18 mouse cellular contexts compared by ENCODE assay signal in the genomic region with DNA sequence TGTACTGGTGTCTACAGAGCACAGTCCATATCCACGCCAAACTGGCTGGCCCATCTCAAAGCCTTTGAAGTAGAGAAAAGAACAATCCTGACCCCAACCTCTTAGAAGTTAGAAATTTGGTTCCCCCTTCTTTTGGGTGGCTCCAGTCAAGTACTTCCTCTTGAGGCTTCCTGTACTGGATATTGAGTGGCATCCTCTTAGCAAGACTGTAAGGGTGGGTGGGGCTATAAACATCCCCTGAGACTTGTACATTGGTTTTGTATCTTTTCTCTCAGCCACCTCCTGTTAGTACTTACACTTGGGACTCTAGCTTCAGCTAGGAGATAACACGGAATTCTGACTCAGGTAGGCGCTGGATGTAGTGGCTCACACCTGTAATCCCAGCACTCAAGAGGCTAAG. TPM values are rescaled to one million over a fixed set of nuclear protein-coding genes. Genes with fewer than 3 reads are reported as not detected.
A peak's percentile ranks its signal among the peaks of the same experiment; 100 is the strongest.
DNase-seq lines count a peak whose midpoint lies in the region; ATAC-seq and TF ChIP-seq lines count a peak whose summit lies in the region.
"Had no signal": no experiment of that assay in that cellular context is flagged by ENCODE, and none has a peak within 500 bp of the region (broad histone marks: within the 10 kb centered on the region; RNA-seq: fewer than 3 reads in every experiment).

No protein-coding gene starts in this region.

- WGBS in hindbrain, postnatal 0 days: 92% methylated on average over 3 of the region's 3 CpGs
- WGBS in hindbrain, embryonic 10.5 days: 90% methylated on average over 3 of the region's 3 CpGs
- 85% methylated on average over 3 of the region's 3 CpGs for WGBS in forebrain, embryonic 16.5 days

- H3K27me3 ChIP-seq in hindbrain, postnatal 0 days (ENCODE audit: insufficient read depth, low read length): no peaks in the 10 kb centered on the region
- no peaks in the 10 kb centered on the region; the same call in 1 of the 2 replicates for H3K27me3 ChIP-seq in hindbrain, embryonic 10.5 days (ENCODE audit: insufficient read depth, poor library complexity, severe bottlenecking)
- H3K27me3 ChIP-seq in forebrain, embryonic 16.5 days (replicated peaks; ENCODE audit: control insufficient read depth, insufficient read depth, low read length): no peaks in the 10 kb centered on the region
- H3K27me3 ChIP-seq: embryonic facial prominence, embryonic 13.5 days; neural tube, embryonic 12.5 days had no signal

- H3K9ac ChIP-seq in hindbrain, postnatal 0 days (replicated peaks; ENCODE audit: low read length): no peak overlapping the region
- H3K9ac ChIP-seq in forebrain, embryonic 16.5 days (replicated peaks; ENCODE audit: low read depth, low read length): no peak overlapping the region
- H3K9ac ChIP-seq: embryonic facial prominence, embryonic 13.5 days; heart, embryonic 13.5 days; hindbrain, embryonic 14.5 days; neural tube, embryonic 12.5 days had no signal

- H3K4me3 ChIP-seq in hindbrain, postnatal 0 days (ENCODE audit: low read length): no peak overlapping the region
- no peak overlapping the region for H3K4me3 ChIP-seq in hindbrain, embryonic 10.5 days
- H3K4me3 ChIP-seq in forebrain, embryonic 16.5 days (replicated peaks; ENCODE audit: low read length): no peak overlapping the region
- H3K4me3 ChIP-seq: embryonic facial prominence, embryonic 13.5 days; heart, embryonic 13.5 days; midbrain, embryonic 10.5 days; neural tube, embryonic 12.5 days had no signal

- no peak for TF ChIP-seq CTCF in hindbrain, postnatal 0 days (IDR thresholded peaks at IDR 0.05; ENCODE audit: low read depth)

- peak overlapping the region; percentile 11; the same call in 1 of the 2 replicates for H3K27ac ChIP-seq in hindbrain, postnatal 0 days
- H3K27ac ChIP-seq in hindbrain, embryonic 10.5 days: no peak overlapping the region
- peak overlapping the region; percentile 84 for H3K27ac ChIP-seq in forebrain, embryonic 16.5 days (ENCODE audit: low read length)
- H3K27ac ChIP-seq: embryonic facial prominence, embryonic 13.5 days; heart, embryonic 13.5 days; hindbrain, embryonic 14.5 days; kidney, postnatal 0 days; midbrain, embryonic 10.5 days; neural tube, embryonic 12.5 days had no signal

- peaks cover 21% of the 10 kb centered on the region for H3K4me1 ChIP-seq in hindbrain, postnatal 0 days (ENCODE audit: insufficient read depth, low read length)
- H3K4me1 ChIP-seq in hindbrain, embryonic 10.5 days (replicated peaks): peaks cover 18% of the 10 kb centered on the region
- H3K4me1 ChIP-seq in forebrain, embryonic 16.5 days (replicated peaks; ENCODE audit: control insufficient read depth, insufficient read depth, low read length): peaks cover 69% of the 10 kb centered on the region

- H3K36me3 ChIP-seq in hindbrain, postnatal 0 days (ENCODE audit: insufficient read depth, low read length): no peaks in the 10 kb centered on the region
- H3K36me3 ChIP-seq in hindbrain, embryonic 10.5 days: no peaks in the 10 kb centered on the region
- H3K36me3 ChIP-seq in forebrain, embryonic 16.5 days (ENCODE audit: control insufficient read depth, insufficient read depth): no peaks in the 10 kb centered on the region
- H3K36me3 ChIP-seq: embryonic facial prominence, embryonic 13.5 days; heart, embryonic 13.5 days; midbrain, embryonic 10.5 days; neural tube, embryonic 12.5 days had no signal

- no peak for ATAC-seq in hindbrain, postnatal 0 days
- ATAC-seq in forebrain, embryonic 16.5 days: no peak
- peak; percentile 82 for ATAC-seq in neutrophil, adult 5-6 weeks (ENCODE audit: extremely low read depth, insufficient number of reproducible peaks, low FRiP score, poor library complexity, severe bottlenecking)

- no peak overlapping the region for H3K4me2 ChIP-seq in hindbrain, postnatal 0 days (ENCODE audit: low read depth, low read length)
- H3K4me2 ChIP-seq in forebrain, embryonic 16.5 days (ENCODE audit: low read length): peak overlapping the region; percentile 27
- H3K4me2 ChIP-seq: embryonic facial prominence, embryonic 13.5 days; heart, embryonic 13.5 days; hindbrain, embryonic 14.5 days; neural tube, embryonic 12.5 days had no signal

- H3K9me3 ChIP-seq in hindbrain, postnatal 0 days (ENCODE audit: low read length): no peaks in the 10 kb centered on the region
- no peaks in the 10 kb centered on the region for H3K9me3 ChIP-seq in hindbrain, embryonic 10.5 days
- H3K9me3 ChIP-seq in forebrain, embryonic 16.5 days (ENCODE audit: control insufficient read depth, low read length): no peaks in the 10 kb centered on the region
- H3K9me3 ChIP-seq: embryonic facial prominence, embryonic 13.5 days; heart, embryonic 13.5 days; midbrain, embryonic 10.5 days; neural tube, embryonic 12.5 days had no signal

- DNase-seq in hindbrain, postnatal 0 days (ENCODE audit: low spot score): no peak
- no peak for DNase-seq in hindbrain, embryonic 10.5 days (ENCODE audit: low spot score)
- DNase-seq in CD4-positive, CD25-positive, alpha-beta regulatory T cell, adult 2 months (ENCODE audit: low read depth, low spot score): peak; percentile 31
- no peak for DNase-seq in gastrocnemius, adult 8-10 months (ENCODE audit: low spot score in 2 of 2)
- DNase-seq in adrenal gland, postnatal 25 days: no peak
- DNase-seq in urinary bladder, postnatal 14 days (ENCODE audit: low spot score): no peak
- DNase-seq: adrenal gland, adult 8-10 months; thymus, postnatal 25 days had no signal

RNA-seq across cellular contexts. Expression of gene E330009J07Rik, which starts 5.7 kb away (rescaled TPM):
- 28.0 and 29.1 TPM in 2 replicates for total RNA-seq in hindbrain, postnatal 0 days (2014; rRNA removed)
- polyA plus RNA-seq in hindbrain, postnatal 0 days (2015; fragmentation: Nextera tagmentation; extraction: Ambion mirVana): 9.9 and 12.8 TPM in 2 replicates
- 10.1 and 12.4 TPM in 2 replicates for polyA plus RNA-seq in hindbrain, embryonic 10.5 days (2016; fragmentation: Nextera tagmentation; extraction: Ambion mirVana)
- polyA plus RNA-seq in forebrain, embryonic 16.5 days (2015; fragmentation: Nextera tagmentation; extraction: Ambion mirVana): 43.2 and 50.4 TPM in 2 replicates
- 16.8 and 18.5 TPM in 2 replicates for total RNA-seq in neutrophil, adult 5-6 weeks (2017)
- 1 to 10 TPM in 1 of 4 experiments, under 1 TPM in 3; 0.60 to 1.1 (median 0.86) TPM for total RNA-seq in gastrocnemius, adult 8-10 months (2022)
- 16.3 and 21.1 TPM in 2 replicates for total RNA-seq in adrenal gland, postnatal 25 days (2021)

RNA-seq across cellular contexts. Expression of gene Wee2, which starts 8.6 kb away (rescaled TPM):
- 0.10 TPM in 1 of 2 replicates, not detected in the other for total RNA-seq in hindbrain, postnatal 0 days (2014; rRNA removed)
- polyA plus RNA-seq in hindbrain, postnatal 0 days (2015; fragmentation: Nextera tagmentation; extraction: Ambion mirVana): 0.18 and 0.28 TPM in 2 replicates
- 0.21 TPM in 1 of 2 replicates, not detected in the other for polyA plus RNA-seq in hindbrain, embryonic 10.5 days (2016; fragmentation: Nextera tagmentation; extraction: Ambion mirVana)
- 0.10 and 0.55 TPM in 2 replicates for polyA plus RNA-seq in forebrain, embryonic 16.5 days (2015; fragmentation: Nextera tagmentation; extraction: Ambion mirVana)
- total RNA-seq in neutrophil, adult 5-6 weeks (2017): not detected in 2 replicates
- total RNA-seq in gastrocnemius, adult 8-10 months (2022): not detected
- total RNA-seq in adrenal gland, postnatal 25 days (2021): not detected in 2 replicates
- total RNA-seq: adrenal gland, adult 8-10 months; ES-E14; liver, adult 2 months had no signal
- polyA plus RNA-seq: embryonic facial prominence, embryonic 13.5 days; heart, embryonic 13.5 days; liver, adult 2 months; midbrain, embryonic 10.5 days; neural tube, embryonic 12.5 days had no signal

RNA-seq across cellular contexts. Expression of gene Ssbp1, which starts 40.9 kb away (rescaled TPM):
- 9.1 and 11.2 TPM in 2 replicates for total RNA-seq in hindbrain, postnatal 0 days (2014; rRNA removed)
- polyA plus RNA-seq in hindbrain, postnatal 0 days (2015; fragmentation: Nextera tagmentation; extraction: Ambion mirVana): 82.5 and 90.6 TPM in 2 replicates
- polyA plus RNA-seq in hindbrain, embryonic 10.5 days (2016; fragmentation: Nextera tagmentation; extraction: Ambion mirVana): 175 and 200 TPM in 2 replicates
- 129 and 134 TPM in 2 replicates for polyA plus RNA-seq in forebrain, embryonic 16.5 days (2015; fragmentation: Nextera tagmentation; extraction: Ambion mirVana)
- total RNA-seq in neutrophil, adult 5-6 weeks (2017): 68.6 and 69.5 TPM in 2 replicates
- total RNA-seq in gastrocnemius, adult 8-10 months (2022): 10 to 100 TPM; 19.7 to 23.9 (median 21.7) TPM
- 57.1 and 69.2 TPM in 2 replicates for total RNA-seq in adrenal gland, postnatal 25 days (2021)
